Mouse (Mus musculus): ENCODE data around the gene Ankmy1.

GRCm38 (mm10) chr1:92919151-92919550 lies 16.4 kb upstream of the Ankmy1 start:
- no peak for TF ChIP-seq POLR2A (IDR thresholded peaks at IDR 0.05; ENCODE audit: low read depth, low read length)
- no peak for TF ChIP-seq CTCF (IDR thresholded peaks at IDR 0.05; ENCODE audit: extremely low read depth, insufficient read length, insufficient replicate concordance, low read depth, low read length)
